Mouse (Mus musculus): ENCODE data around the gene Pigr.

Pigr gene

DNA sequence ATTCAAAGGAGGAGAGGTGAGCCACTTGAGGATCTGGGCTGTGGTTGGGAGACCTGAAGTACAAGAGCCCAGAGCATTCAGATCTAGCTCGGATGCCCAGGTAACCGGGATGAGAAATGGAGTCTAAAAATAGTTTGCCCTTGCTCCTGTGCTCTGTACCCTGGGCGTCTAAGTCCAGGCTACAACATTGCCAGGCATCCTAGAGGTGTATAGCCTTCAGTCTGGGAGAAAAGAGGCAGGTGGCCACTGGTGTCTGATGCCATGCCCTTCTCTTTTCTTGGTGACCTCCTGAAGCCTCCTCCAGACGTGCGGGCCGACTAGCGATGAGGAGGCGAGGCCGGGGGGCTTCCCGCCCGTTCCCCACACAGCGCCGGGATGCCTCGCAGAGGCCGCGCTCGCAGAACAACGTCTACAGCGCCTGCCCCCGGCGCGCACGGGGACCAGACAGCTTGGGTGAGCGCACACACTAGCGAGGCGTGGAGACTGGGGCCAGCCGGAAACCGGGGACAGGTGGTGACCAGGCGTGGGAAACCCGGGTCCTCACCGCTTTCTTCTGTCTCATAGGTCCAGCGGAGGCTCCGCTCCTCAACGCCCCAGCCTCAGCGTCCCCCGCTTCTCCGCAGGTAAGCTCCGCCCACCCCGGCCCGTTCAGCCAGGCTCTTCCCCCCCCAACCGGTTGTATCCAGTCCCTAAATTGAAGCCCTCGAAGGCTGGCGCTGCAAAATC is 51.6 kb downstream of the Pigr start:
- DNase-seq (ENCODE audit: low spot score): no peak

DNA sequence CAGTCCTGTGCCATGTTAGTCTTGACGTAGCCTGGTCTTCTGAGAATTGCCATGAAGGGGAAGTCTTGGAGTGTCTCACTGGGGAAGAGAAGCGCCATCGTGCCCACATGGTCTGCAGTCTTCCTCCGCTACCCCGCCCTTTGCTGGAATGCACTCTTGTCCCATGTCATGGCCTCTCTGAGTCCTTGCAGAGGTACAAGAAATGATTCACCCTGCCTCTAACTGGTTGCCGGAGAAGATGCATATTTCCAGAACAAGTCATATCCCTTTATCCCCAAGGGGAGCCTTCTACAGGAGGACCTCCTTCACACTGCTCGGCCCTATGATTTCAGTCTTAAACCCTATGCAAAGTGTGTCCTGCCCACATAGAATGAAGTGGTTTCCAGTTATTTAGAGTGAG is 53.4 kb downstream of the Pigr start:
- DNase-seq (ENCODE audit: low spot score): no peak

DNA sequence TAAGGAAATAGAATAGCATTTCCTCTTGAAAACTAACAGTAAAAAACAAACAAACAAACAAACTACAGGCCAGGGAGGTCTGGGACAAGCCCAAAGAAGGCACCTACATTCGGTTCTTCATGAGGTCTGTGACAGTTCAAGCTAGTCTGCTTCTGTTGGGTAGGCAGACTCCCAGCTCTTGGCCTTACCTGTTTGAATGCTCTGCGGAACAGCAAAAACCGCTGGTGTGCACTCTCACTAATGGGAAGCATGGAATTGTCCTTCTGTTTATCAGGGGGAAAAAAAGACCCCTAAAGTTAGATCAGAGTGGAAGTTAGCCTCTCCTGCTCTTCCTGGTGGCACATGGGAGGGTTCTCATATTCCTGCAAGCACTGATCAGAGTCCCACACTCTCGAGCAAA is 56.7 kb downstream of the Pigr start:
- no peak for DNase-seq (ENCODE audit: low spot score)

DNA sequence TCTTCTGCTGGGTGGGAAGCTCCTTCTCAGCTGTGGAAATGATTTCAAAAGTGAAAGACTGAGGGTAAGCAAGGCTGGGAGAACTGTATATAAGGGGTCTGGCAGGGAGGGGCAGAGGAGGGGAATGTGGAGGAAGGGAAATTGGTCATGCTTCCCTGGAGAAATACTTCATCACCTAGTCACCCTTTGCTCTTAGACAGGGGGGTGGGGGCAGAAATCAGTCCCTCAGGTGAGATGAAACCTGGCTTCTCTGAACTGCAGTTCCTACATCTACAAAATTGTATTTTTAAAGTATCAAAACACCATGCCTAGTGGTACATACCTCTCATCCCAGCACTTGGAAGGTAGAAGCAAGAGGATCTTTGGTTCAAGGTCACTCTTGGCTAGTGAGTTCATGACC is 60.9 kb downstream of the Pigr start, which contains the start of gene Il24:
TSS of gene Il24 (minus strand) at position 101 of the 400 bp plus-strand sequence.
- DNase-seq (ENCODE audit: low spot score): no peak

DNA sequence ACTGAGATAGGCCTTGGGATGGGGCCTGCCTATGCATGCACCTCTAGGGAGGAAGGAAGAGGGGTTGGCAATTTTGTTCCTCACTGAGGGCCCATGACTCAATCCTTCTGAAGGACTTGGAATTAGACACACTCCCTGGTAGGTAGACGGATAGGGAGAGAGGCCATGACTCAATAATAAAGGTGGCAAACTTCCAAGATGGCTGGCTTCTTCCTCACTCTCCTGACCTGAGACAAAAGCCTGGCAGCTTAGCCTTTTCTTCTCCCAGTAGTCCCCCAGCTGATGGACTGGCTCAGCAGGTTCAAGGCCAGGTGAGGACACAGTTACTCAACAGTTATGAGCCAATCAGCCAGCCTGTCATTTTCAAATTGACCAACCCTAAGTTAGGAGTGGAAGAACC is 66.0 kb downstream of the Pigr start:
- DNase-seq (ENCODE audit: low spot score): no peak

DNA sequence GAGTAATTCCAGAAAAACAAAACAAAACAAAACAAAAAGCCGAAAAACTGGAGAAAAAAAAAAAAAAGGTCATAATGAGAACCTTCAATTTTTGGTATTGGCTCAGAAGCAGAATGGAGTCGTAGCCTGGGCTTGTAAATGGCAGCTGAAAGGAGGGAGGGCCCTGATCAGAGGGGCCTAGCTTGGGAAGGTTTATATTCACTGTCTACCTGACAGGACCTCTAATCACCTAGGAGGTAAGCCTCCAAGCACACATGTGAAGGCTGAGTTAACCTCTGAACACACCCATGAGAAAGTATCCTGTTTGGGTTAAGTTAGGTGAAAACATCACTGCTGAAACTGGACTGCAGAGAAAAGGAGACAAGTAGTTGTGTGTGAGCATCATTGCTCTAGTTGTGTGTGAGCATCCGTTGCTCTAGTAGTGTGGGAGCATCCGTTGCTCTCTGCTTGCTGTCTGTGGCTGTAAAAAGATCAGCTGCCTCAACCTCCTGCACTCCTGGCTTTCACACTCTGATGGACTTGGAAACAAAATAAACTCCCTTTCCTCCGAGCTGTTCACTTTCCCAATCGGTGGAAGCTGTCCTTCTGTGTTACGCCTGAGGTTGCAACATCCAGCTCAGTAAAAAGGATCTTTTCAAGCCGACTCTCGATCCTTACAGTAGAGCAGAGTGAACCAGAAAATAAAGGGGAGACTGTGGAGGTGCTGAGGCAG is 67.0 kb downstream of the Pigr start:
- no peak for DNase-seq (ENCODE audit: low spot score)

DNA sequence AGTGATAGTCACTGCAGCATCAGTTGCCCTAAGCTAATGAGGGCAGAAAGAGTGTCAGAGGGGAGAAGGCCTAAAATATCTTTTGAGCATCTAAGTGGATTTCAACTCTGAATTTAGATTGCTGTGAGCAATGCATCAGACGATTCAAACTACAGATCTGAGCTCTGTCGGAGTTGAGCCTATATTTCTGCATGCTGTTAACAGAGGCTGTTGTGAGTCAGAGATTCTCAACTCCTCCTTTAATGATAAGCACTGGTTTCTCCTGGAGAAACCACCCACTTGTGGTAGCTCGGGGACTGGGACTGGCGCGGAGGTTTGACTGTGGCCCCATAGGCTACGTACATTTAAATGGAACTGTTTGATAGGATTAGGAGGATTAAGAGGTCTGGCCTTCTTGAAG is 68.0 kb downstream of the Pigr start:
- DNase-seq (ENCODE audit: low spot score): no peak

Measured in ovary, postnatal 36 days (tissue).